Mouse (Mus musculus) embryonic facial prominence, embryonic 11.5 days (tissue): ENCODE measurements around the gene Six3. TPM values are rescaled to one million over a fixed set of nuclear protein-coding genes. Genes with fewer than 3 reads are reported as not detected.

ENCODE experiments used
- ATAC-seq: fragments of 200-750 bp; cut with Nextera tagmentation; replicated peaks from 2 replicates; pipeline ENCODE4 v1.8.0; 2017; ENCODE audit warnings: low read depth; ENCODE audit not compliant: insufficient number of reproducible peaks, low FRiP score, low TSS enrichment
- DNase-seq: peaks from one replicate; pipeline ENCODE4 v3.0.0-alpha.2; 2015; ENCODE audit warnings: low spot score
- H3K27ac ChIP-seq: fragments of 300-500 bp; sonication (generic); replicated peaks from 2 replicates; pipeline ENCODE4 v1.5.1; 2014; ENCODE audit warnings: mild to moderate bottlenecking, low read depth, low read length, control low read depth
- H3K27me3 ChIP-seq: fragments of 300-500 bp; sonication (generic); 2 replicates; pipeline ENCODE4 v1.6.1; 2014; ENCODE audit warnings: mild to moderate bottlenecking, low read length, moderate library complexity, mixed read lengths; ENCODE audit not compliant: control insufficient read depth, insufficient read depth
- H3K36me3 ChIP-seq: fragments of 300-500 bp; sonication (generic); replicated peaks from 2 replicates; pipeline ENCODE4 v1.6.1; 2014; ENCODE audit warnings: low read depth, mild to moderate bottlenecking, low read length, moderate library complexity, mixed read lengths; ENCODE audit not compliant: control insufficient read depth, insufficient read depth
- H3K4me1 ChIP-seq: fragments of 300-500 bp; sonication (generic); 2 replicates; pipeline ENCODE4 v1.6.1; 2014; ENCODE audit warnings: low read length, mixed read lengths; ENCODE audit not compliant: control insufficient read depth, insufficient read depth
- H3K4me2 ChIP-seq: fragments of 300-500 bp; sonication (generic); 2 replicates; pipeline ENCODE4 v1.6.1; 2014; ENCODE audit warnings: low read depth, mild to moderate bottlenecking, control low read depth, low read length, moderate library complexity
- H3K4me3 ChIP-seq: fragments of 300-500 bp; sonication (generic); 2 replicates; pipeline ENCODE4 v1.5.1; 2014; ENCODE audit warnings: low read depth, low read length, control low read depth
- H3K9ac ChIP-seq: fragments of 300-500 bp; sonication (generic); replicated peaks from 2 replicates; pipeline ENCODE4 v1.6.1; 2014; ENCODE audit warnings: mild to moderate bottlenecking, control low read depth, low read length
- H3K9me3 ChIP-seq: fragments of 300-500 bp; sonication (generic); replicated peaks from 2 replicates; pipeline ENCODE4 v1.6.1; 2016; ENCODE audit warnings: mild to moderate bottlenecking, low read length, inconsistent platforms, mixed read lengths; ENCODE audit not compliant: control insufficient read depth
- WGBS: fragments of 180-500 bp; shearing (Covaris S2); extraction: QIAGEN DNeasy Blood & Tissue Kit; methylation state at CpG from one replicate; pipeline ENCODE4 v1.1.7; 2014; 5-methylcytosine and 5-hydroxymethylcytosine counted together
- polyA plus RNA-seq: library from polyadenylated mRNA; unstranded; fragments of >200 nt; fragmentation: Nextera tagmentation; extraction: Ambion mirVana; gene quantifications from 2 replicates; pipeline ENCODE4 v1.2.1, GENCODE M21; 2014

Gene Six3
- polyA plus RNA-seq, 1 experiment from 2014 or later: 9.5 TPM

DNA sequence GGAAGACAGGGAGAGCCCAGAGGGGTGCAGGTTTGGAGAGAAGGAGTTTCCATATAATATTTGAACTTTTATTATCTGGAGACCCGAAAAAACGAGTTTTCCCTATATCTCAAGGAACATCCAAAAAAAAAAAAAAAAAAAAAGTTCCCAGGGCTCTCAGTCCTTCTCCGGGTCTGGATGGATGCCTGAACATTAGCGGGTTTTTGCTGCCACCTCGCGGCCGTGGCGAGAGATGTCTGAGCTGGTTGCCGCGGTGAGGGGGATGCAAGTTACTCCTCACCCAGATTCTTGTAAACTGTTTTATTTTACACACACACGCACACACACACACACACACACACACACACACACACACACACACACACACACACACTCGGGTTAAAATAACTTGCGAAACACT is 20.2 kb downstream of the Six3 start:
- Histone ChIP-seq H3K4me1 (no peaks in the 10 kb centered on the region), H3K27ac (no peak overlapping the region), H3K4me3 (no peak overlapping the region), H3K36me3 (no peaks in the 10 kb centered on the region), H3K9ac (no peak overlapping the region), H3K4me2 (no peak overlapping the region), H3K9me3 (no peaks in the 10 kb centered on the region), H3K27me3 (peaks cover 22% of the 10 kb centered on the region)
- ATAC-seq (no peak), DNase-seq (peak; percentile 91)
- WGBS: 3% methylated on average over 13 of the region's 13 CpGs

- ATAC-seq (no peak), DNase-seq (no peak)
- Histone ChIP-seq H3K9ac (no peak overlapping the region), H3K36me3 (no peaks in the 10 kb centered on the region), H3K4me1 (no peaks in the 10 kb centered on the region), H3K27ac (no peak overlapping the region), H3K4me2 (no peak overlapping the region), H3K4me3 (no peak overlapping the region), H3K9me3 (no peaks in the 10 kb centered on the region), H3K27me3 (no peaks in the 10 kb centered on the region)
- WGBS: 81% methylated on average over 5 of the region's 6 CpGs
Measured at GRCm38 (mm10) chr17:85637876-85638275, 24.5 kb downstream of the Six3 start.

DNA sequence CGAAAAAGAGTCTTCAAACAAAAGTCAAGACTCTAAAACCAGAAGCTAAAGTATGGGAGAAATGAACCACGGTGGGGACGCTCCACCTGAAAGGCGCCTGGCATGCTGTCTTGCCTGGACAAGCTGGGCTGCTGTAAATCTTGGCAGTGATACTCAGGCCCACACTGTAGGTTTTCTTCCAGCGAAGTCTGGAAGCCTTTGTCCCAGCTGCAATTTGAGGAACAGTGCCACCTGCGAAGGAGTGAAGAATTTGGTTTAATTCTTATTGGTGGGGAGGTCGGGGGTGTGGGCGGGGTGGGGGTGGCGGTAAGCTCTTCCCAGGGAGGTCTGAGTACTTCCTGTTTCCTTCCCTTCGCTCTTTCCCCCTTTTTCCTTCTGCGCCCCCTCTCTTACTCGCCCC is 31.9 kb downstream of the Six3 start:
- DNase-seq: peak; percentile 50
- H3K27me3 ChIP-seq: peaks cover 15% of the 10 kb centered on the region

GRCm38 (mm10) chr17:85645718-85646665 is 32.6 kb downstream of the Six3 start:
- H3K4me1 ChIP-seq: no peaks in the 10 kb centered on the region
- H3K4me2 ChIP-seq: peak overlapping the region; percentile 60
- H3K27ac ChIP-seq: no peak overlapping the region
- DNase-seq (peak; percentile 87), ATAC-seq (peak; percentile 78)
- 3% methylated on average over 36 of the region's 36 CpGs for WGBS
- peak overlapping the region; percentile 55 for H3K9ac ChIP-seq
- peaks cover 15% of the 10 kb centered on the region for H3K27me3 ChIP-seq
- peak overlapping the region; percentile 28 for H3K4me3 ChIP-seq
- no peaks in the 10 kb centered on the region for H3K9me3 ChIP-seq
- no peaks in the 10 kb centered on the region for H3K36me3 ChIP-seq

More for the DNA sequence above, 31.9 kb downstream of the Six3 start:
- H3K4me1 ChIP-seq: no peaks in the 10 kb centered on the region
- WGBS: 9% methylated on average over 9 of the region's 12 CpGs
- peak overlapping the region; percentile 55 for H3K9ac ChIP-seq
- no peaks in the 10 kb centered on the region for H3K36me3 ChIP-seq
- peak overlapping the region; percentile 60 for H3K4me2 ChIP-seq
- peak; percentile 45 for ATAC-seq
- H3K9me3 ChIP-seq: no peaks in the 10 kb centered on the region
- no peak overlapping the region for H3K27ac ChIP-seq
- H3K4me3 ChIP-seq: peak overlapping the region; percentile 28

DNA sequence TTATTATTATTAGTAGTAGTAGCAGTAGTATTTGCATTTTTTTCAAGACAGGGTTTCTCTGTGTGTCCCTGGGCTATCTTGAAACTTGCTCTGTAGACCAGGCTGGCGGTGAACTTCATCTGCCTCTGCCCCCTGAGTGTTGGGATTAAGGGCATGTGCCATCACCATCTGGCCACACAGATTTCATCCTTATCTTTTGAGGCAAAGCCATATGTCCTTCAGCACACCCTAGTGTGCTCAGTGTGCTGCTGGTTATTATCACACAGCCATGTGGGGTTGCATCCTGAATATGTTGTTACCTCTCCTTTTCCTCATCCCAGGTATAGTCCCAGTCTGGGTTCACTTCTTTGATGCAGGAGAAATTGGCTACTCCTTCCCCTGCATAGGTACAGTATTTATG is 46.6 kb downstream of the Six3 start:
- DNase-seq (no peak), ATAC-seq (no peak)
- peaks cover 6% of the 10 kb centered on the region; the same call in 1 of the 2 replicates for H3K27me3 ChIP-seq
- no peak overlapping the region for H3K4me2 ChIP-seq
- no peaks in the 10 kb centered on the region for H3K9me3 ChIP-seq
- WGBS: 91% methylated on average over 1 of the region's 1 CpGs
- H3K4me3 ChIP-seq: no peak overlapping the region
- H3K27ac ChIP-seq: no peak overlapping the region
- no peak overlapping the region for H3K9ac ChIP-seq
- no peaks in the 10 kb centered on the region for H3K4me1 ChIP-seq
- H3K36me3 ChIP-seq: no peaks in the 10 kb centered on the region

DNA sequence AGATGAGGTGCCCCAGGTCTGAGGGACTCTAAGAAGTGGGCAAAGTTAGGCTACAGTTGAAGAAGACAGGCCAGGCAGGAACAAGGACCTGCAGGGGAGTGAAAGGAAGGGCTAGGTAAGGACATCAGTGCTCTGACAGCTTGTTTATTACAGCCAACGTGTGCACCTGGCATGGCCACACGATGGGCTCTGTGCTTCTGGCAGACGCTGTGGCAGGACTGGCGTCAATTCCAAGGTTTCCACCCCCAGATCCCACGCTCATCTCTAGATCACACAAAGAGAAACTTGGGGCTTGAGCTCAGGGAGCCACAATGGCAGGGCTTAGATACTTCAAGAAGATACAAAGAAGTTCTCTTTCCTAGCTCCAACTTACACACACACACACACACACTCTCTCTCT is 48.1 kb downstream of the Six3 start:
- no peak for DNase-seq

DNA sequence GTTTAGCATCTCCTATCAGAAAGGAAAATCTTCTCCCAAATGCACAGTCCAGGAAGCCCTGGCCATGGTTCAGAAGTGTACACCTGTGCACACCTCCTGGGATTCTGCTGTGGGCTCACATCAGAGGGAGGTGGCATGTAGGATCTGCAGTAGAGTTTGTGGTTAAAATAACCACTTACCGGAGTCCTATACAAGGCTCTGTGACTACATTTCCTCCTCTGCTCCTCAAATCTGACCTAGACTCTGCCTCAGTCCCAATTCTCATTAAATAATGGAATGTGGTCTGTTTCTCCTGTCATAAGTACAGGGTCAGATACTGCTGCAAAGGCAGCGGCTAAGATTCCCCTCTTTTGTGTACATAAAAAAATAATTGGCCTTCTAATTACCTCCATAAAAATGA is 50.8 kb downstream of the Six3 start:
- Histone ChIP-seq H3K4me3 (no peak overlapping the region), H3K4me2 (no peak overlapping the region), H3K27me3 (peaks cover 6% of the 10 kb centered on the region; the same call in 1 of the 2 replicates), H3K36me3 (no peaks in the 10 kb centered on the region), H3K9me3 (no peaks in the 10 kb centered on the region), H3K4me1 (no peaks in the 10 kb centered on the region), H3K9ac (no peak overlapping the region), H3K27ac (no peak overlapping the region)
- WGBS: 29% methylated on average over 2 of the region's 2 CpGs
- no peak for DNase-seq
- ATAC-seq: no peak

More for the DNA sequence above, 48.1 kb downstream of the Six3 start:
- Histone ChIP-seq H3K4me1 (no peaks in the 10 kb centered on the region), H3K27ac (no peak overlapping the region), H3K36me3 (no peaks in the 10 kb centered on the region), H3K27me3 (peaks cover 6% of the 10 kb centered on the region; the same call in 1 of the 2 replicates), H3K9me3 (no peaks in the 10 kb centered on the region), H3K4me2 (no peak overlapping the region), H3K4me3 (no peak overlapping the region), H3K9ac (no peak overlapping the region)
- WGBS: 73% methylated on average over 5 of the region's 5 CpGs
- ATAC-seq: no peak
